Mouse (Mus musculus): ENCODE measurements at regions not wholly inside any gene's neighbourhood (a gene's known extent, or its start where the extent isn't known, plus 50 kb on each side); places are given as distances from the start of the nearest gene placed in this dataset.
"Not testable (repeated sequence)": the region's sequence is repeated elsewhere in the genome, so short reads cannot be mapped to it uniquely, and the experiment has no call there.

GRCm38 (mm10) chr4:55276300-55276952 lies 73.4 kb upstream of the Rad23b start:
- no peak for DNase-seq (ENCODE audit: extremely low read depth, low read depth)

- not testable (repeated sequence) for DNase-seq (ENCODE audit: extremely low read depth, low read depth)
These were observed 70.5 kb upstream of the Rad23b start for GRCm38 (mm10) chr4:55279351-55279750.

- no peak for DNase-seq (ENCODE audit: extremely low read depth, low read depth)
These were observed 69.1 kb upstream of the Rad23b start for GRCm38 (mm10) chr4:55280706-55281105.

GRCm38 (mm10) chr4:55281486-55282096 lies 68.3 kb upstream of the Rad23b start:
- no peak for DNase-seq (ENCODE audit: extremely low read depth, low read depth)

GRCm38 (mm10) chr4:55282474-55282873 lies 67.4 kb upstream of the Rad23b start:
- DNase-seq (ENCODE audit: extremely low read depth, low read depth) = no peak

GRCm38 (mm10) chr4:55284722-55285225 lies 65.1 kb upstream of the Rad23b start:
- DNase-seq (ENCODE audit: extremely low read depth, low read depth) = no peak

- DNase-seq (ENCODE audit: extremely low read depth, low read depth) = no peak
These were observed 64.2 kb upstream of the Rad23b start for GRCm38 (mm10) chr4:55285641-55286040.

- no peak for DNase-seq (ENCODE audit: extremely low read depth, low read depth)
These were observed 61.4 kb upstream of the Rad23b start for GRCm38 (mm10) chr4:55288456-55288855.

GRCm38 (mm10) chr4:55292277-55292676 lies 57.6 kb upstream of the Rad23b start:
- DNase-seq (ENCODE audit: extremely low read depth, low read depth) = peak; percentile 46

GRCm38 (mm10) chr4:55292701-55293100 lies 57.1 kb upstream of the Rad23b start:
- DNase-seq (ENCODE audit: extremely low read depth, low read depth) = no peak

GRCm38 (mm10) chr4:55293347-55294079 lies 56.3 kb upstream of the Rad23b start:
- no peak for DNase-seq (ENCODE audit: extremely low read depth, low read depth)

GRCm38 (mm10) chr4:55294255-55294687 lies 55.6 kb upstream of the Rad23b start:
- DNase-seq (ENCODE audit: extremely low read depth, low read depth) = no peak

- DNase-seq (ENCODE audit: extremely low read depth, low read depth) = no peak
These were observed 52.0 kb upstream of the Rad23b start for GRCm38 (mm10) chr4:55297841-55298240.
